Mouse (Mus musculus): Measurements from ENCODE around the gene Wdr27. TPM values are rescaled to one million over a fixed set of nuclear protein-coding genes. Genes with fewer than 3 reads are reported as not detected.

Gene Wdr27
- total and polyA plus RNA-seq, 3 experiments, result 1.7 to 2.3 (median 2.1) TPM

GRCm38 (mm10) chr17:14826715-14827295, 116.2 kb downstream of the Wdr27 start:
- peak; percentile 90 for DNase-seq (ENCODE audit: extremely low read depth)
- dilution Hi-C loops (cut with MboI; ENCODE audit: extremely low pct_ligation_motif_present, extremely low pct_unique_long_range_greater_than_20kb, low sequenced_read_pairs) (no loop called here), in situ Hi-C loops (cut with MboI; ENCODE audit: low pct_ligation_motif_present, low pct_unique_long_range_greater_than_20kb, low sequenced_read_pairs) (no loop called here)
- peaks cover 6% of the 10 kb centered on the region for H3K9me3 ChIP-seq (replicated peaks; ENCODE audit: low read length)
- H3K4me2 ChIP-seq (ENCODE audit: insufficient read depth, low read depth, poor library complexity, severe bottlenecking), result no peak overlapping the region; the same call in 1 of the 2 replicates
- H3K79me2 ChIP-seq (replicated peaks; ENCODE audit: control insufficient read depth, extremely low read depth, insufficient read depth, poor library complexity, severe bottlenecking), result no peaks in the 10 kb centered on the region
- no peak overlapping the region for H3K4me3 ChIP-seq (replicated peaks in 1 of 3; ENCODE audit: low read depth in 2 of 3, low read length in 2 of 3, poor library complexity in 1 of 3)
- peak overlapping the region; percentile 78 for H3K27ac ChIP-seq (ENCODE audit: insufficient read depth, low read depth)
- peaks cover 14 to 47% of the 10 kb centered on the region in 2 experiments for H3K4me1 ChIP-seq (ENCODE audit: control insufficient read depth in 1 of 2, insufficient read depth in 2 of 2)
- H3K36me3 ChIP-seq (replicated peaks in 1 of 2; ENCODE audit: control insufficient read depth in 1 of 2, insufficient read depth in 1 of 2, low read length in 1 of 2), result no peaks in the 10 kb centered on the region
- TF ChIP-seq E2F4 (IDR thresholded peaks at IDR 0.05; ENCODE audit: insufficient replicate concordance, low read depth, low read length) (no peak), POLR2AphosphoS2 (IDR thresholded peaks at IDR 0.05; ENCODE audit: low read depth, low read length) (no peak), ZKSCAN1 (IDR thresholded peaks at IDR 0.05; ENCODE audit: borderline replicate concordance, low read depth, low read length) (no peak; the same call in 1 of the 2 replicates), BHLHE40 (IDR thresholded peaks at IDR 0.05; ENCODE audit: low read depth, low read length) (peak; percentile 62), MAFK (IDR thresholded peaks at IDR 0.05; ENCODE audit: insufficient replicate concordance, low read length) (peak; percentile 34; the same call in 1 of the 2 replicates), UBTF (IDR thresholded peaks at IDR 0.05; ENCODE audit: low read depth, low read length) (no peak), MYC (IDR thresholded peaks at IDR 0.05; ENCODE audit: low read depth, low read length) (peak; percentile 40; the same call in 1 of the 2 replicates), RCOR1 (conservative IDR thresholded peaks at IDR 0.05; ENCODE audit: low read depth, low read length) (peak; percentile 45; the same call in 1 of the 2 replicates), PAX5 (IDR thresholded peaks at IDR 0.05; ENCODE audit: low read length) (no peak), CHD2 (IDR thresholded peaks at IDR 0.05; ENCODE audit: low read length) (no peak; the same call in 1 of the 2 replicates), ZNF384 (IDR thresholded peaks at IDR 0.05; ENCODE audit: low read depth, low read length) (peak; percentile 79), NRF1 (IDR thresholded peaks at IDR 0.05; ENCODE audit: low read depth, low read length) (no peak), SMC3 (IDR thresholded peaks at IDR 0.05; ENCODE audit: low read depth, low read length) (no peak), JUN (IDR thresholded peaks at IDR 0.05; ENCODE audit: insufficient read depth, low read depth, low read length) (peak; percentile 59; the same call in 1 of the 2 replicates), ZMIZ1 (IDR thresholded peaks at IDR 0.05; ENCODE audit: low read depth, low read length) (no peak), KAT2A (IDR thresholded peaks at IDR 0.05; ENCODE audit: insufficient replicate concordance, low read length) (0 out of 2 replicates have a peak, but pooled peaks have one; percentile 38), MAZ (IDR thresholded peaks at IDR 0.05; ENCODE audit: low read depth, low read length) (no peak), CTCF (conservative IDR thresholded peaks at IDR 0.05 in 1 of 2, IDR thresholded peaks at IDR 0.05 in 1 of 2; ENCODE audit: low read depth in 2 of 2, low read length in 2 of 2) (no peak), USF1 (IDR thresholded peaks at IDR 0.05; ENCODE audit: low read depth, low read length) (no peak), ELF1 (IDR thresholded peaks at IDR 0.05; ENCODE audit: low read depth, low read length) (peak; percentile 67), USF2 (conservative IDR thresholded peaks at IDR 0.05; ENCODE audit: low read depth, low read length) (no peak), POLR2A (IDR thresholded peaks at IDR 0.05; ENCODE audit: low read depth, low read length) (0 out of 2 replicates have a peak, but pooled peaks have one; percentile 3), CHD1 (IDR thresholded peaks at IDR 0.05; ENCODE audit: low read depth, low read length) (no peak), TCF12 (IDR thresholded peaks at IDR 0.05; ENCODE audit: low read depth, low read length) (no peak), IRF4 (IDR thresholded peaks at IDR 0.05; ENCODE audit: low read depth, low read length) (peak; percentile 83), HCFC1 (IDR thresholded peaks at IDR 0.05; ENCODE audit: low read depth, low read length) (0 out of 2 replicates have a peak, but pooled peaks have one; percentile 15), MEF2A (IDR thresholded peaks at IDR 0.05; ENCODE audit: borderline replicate concordance, low read depth, low read length) (peak; percentile 79; the same call in 1 of the 2 replicates), ETS1 (conservative IDR thresholded peaks at IDR 0.05; ENCODE audit: low read depth, low read length) (peak; percentile 75), RAD21 (IDR thresholded peaks at IDR 0.05; ENCODE audit: low read depth, low read length) (no peak), ZC3H11A (IDR thresholded peaks at IDR 0.05; ENCODE audit: low read depth, low read length) (no peak), MAX (IDR thresholded peaks at IDR 0.05; ENCODE audit: low read length) (no peak), TBP (conservative IDR thresholded peaks at IDR 0.05; ENCODE audit: low read depth, low read length) (no peak), NELFE (IDR thresholded peaks at IDR 0.05; ENCODE audit: low read depth, low read length) (no peak), GABPA (IDR thresholded peaks at IDR 0.05; ENCODE audit: insufficient replicate concordance, low read depth, low read length) (no peak), SIN3A (IDR thresholded peaks at IDR 0.05; ENCODE audit: low read length) (peak; percentile 55; the same call in 1 of the 2 replicates), JUND (conservative IDR thresholded peaks at IDR 0.05; ENCODE audit: low read depth, low read length) (peak; percentile 50; the same call in 1 of the 2 replicates), EP300 (IDR thresholded peaks at IDR 0.05; ENCODE audit: low read length) (peak; percentile 91), MXI1 (IDR thresholded peaks at IDR 0.05; ENCODE audit: low read depth, low read length) (no peak)
- no peak overlapping the region for H3K9ac ChIP-seq (ENCODE audit: insufficient read depth, low read depth)
- no peaks in the 10 kb centered on the region for H3K27me3 ChIP-seq (replicated peaks)

Measured in CH12.LX (cell line).